Mouse (Mus musculus): ENCODE measurements around the gene Gm49342.

Gm49342 gene

DNA sequence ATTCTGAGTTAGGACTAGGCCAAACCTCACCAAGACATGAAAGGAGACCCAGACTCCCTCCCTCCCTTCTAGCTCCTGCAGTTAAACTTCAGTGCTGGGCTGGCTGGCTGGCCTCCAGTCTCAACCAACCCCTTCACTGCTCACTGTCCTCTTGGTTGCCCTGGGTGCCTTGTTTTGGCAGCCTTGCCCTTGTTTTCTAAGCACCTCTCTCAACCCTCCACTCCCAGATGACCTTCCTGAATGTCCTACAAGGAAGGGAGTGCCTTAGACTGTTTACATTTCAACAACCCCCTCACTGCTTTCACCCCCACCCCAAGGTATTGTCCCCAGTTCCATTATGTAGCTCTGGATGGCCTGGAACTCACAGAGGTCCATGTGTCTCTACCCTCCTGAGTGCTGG, 35.3 kb downstream of the Gm49342 start:
- no peak for DNase-seq (ENCODE audit: low spot score in 2 of 2)

DNA sequence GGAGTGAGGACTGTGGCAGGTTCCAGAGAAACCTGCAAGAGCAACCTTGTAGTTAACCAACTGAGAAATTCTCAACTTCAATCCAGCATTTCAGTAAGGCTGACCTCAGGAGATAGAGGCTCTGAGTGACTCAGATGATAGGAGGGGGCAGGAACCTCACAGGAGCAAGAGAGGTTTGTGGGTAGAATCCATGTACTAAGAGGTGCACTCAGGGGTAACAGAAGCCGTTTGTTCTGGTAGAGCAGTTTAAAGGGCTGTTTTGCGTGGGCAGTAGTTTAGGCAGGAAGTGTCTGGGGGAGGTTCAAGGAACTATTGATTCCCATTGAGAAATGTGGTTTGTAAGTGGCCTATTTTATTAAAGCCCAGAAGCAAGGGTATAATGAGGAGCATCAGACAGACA, 36.9 kb downstream of the Gm49342 start:
- no peak for DNase-seq (ENCODE audit: low spot score in 2 of 2)

DNA sequence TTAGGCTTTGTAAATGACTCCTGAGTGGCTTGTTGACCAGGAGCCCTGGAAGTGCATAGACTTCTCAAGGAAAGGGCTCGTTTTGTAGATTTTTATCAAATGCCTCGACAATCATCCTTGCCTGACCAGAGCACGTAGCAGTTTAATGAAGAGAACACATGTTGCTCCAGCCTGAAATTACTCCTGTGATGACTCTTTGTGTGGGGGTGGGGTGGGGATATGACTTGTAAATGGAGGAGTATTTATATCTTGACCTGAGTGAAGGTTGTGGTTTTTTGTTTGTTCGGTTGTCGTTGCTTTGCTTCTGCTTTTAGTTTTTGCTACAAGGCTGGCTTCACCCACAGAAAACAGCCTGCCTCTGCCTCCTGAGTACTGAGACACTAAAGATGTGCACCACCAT, 37.5 kb downstream of the Gm49342 start:
- no peak for DNase-seq (ENCODE audit: low spot score in 2 of 2)

DNA sequence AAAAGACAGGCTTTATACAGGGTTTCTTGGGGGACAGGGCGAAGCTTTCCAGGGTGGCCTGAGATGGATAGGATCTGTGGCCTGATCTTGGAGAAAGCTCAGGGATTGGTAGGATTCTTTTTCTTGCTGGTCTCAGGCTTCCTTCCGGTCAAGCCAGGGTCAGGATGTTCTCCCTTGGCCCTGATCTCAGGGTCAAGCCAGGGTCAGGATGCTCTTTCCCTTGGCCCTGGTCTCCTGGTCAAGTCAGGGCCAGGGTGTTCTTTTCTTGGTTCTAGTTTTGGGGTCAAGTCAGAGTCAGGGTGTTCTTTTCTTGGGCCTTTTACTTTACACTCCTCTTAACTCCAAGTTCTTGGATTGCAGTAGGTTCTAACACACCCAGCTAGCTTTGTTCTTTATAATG, 43.4 kb downstream of the Gm49342 start:
- no peak for DNase-seq (ENCODE audit: low spot score in 2 of 2)

DNA sequence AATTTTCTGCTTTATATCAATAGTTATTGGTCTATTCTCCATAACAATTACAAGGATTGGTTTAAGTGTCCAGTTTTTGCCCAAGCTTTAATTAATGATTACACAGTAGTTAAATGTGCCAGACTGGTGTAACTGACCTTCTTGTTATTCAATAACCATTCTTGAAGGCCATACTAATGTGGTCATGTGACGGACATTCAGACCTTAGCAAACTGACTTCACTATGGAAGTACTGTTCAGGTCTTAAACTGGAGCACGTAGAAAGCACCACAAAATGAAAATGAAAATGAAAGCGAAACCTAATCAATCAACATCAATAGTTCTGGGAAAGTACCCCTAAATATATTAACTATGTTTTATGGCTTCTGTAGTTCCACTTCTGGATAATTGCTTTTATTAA, 46.7 kb downstream of the Gm49342 start:
- no peak for DNase-seq (ENCODE audit: low spot score in 2 of 2)

DNA sequence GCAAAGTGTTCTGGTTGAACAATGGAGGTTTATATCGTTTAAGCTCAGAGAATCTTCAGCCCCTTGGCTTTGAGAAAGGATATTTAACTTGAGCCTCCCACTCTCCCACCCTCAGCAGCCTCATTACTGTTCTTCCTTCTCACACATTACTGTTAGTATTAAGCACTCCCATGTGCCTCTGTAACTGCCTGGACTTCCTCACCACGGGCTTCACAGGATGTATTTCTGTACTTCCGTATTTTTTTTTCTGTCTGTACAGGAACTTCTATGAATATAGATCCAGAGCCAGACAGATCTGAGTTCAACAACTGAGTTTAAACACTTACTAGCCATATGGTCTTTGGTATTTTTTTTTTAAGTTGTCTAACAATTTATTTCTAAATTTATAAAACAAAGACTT, 52.8 kb downstream of the Gm49342 start:
- no peak for DNase-seq (ENCODE audit: low spot score in 2 of 2)

DNA sequence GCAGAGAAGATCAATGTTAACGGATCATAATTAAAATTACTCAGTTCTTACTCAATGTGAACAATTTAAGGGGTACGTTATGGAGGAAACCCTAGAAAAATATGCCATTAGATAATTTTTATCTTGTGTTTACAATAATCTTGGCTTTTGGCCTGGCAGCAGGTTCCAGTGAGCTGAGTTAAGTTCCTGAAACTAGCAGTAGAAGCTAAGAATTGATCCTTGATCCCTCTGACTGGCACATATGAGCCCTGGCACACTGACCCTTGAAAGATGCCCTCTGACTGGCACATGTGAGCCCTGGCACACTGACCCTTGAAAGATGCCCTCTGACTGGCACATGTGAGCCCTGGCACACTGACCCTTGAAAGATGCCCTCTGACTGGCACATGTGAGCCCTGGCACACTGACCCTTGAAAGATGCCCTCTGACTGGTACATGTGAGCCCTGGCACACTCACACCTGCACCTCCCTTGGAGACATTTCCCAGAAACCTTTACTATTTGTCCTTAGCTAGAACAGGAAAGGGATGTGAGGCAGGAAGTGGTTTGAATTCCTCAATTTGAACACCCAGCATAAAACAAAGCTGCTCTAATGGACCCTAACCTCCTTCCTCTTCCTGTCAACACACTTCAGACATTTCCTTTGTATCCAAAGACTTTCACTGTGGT, 53.8 kb downstream of the Gm49342 start:
- no peak for DNase-seq (ENCODE audit: low spot score in 2 of 2)

DNA sequence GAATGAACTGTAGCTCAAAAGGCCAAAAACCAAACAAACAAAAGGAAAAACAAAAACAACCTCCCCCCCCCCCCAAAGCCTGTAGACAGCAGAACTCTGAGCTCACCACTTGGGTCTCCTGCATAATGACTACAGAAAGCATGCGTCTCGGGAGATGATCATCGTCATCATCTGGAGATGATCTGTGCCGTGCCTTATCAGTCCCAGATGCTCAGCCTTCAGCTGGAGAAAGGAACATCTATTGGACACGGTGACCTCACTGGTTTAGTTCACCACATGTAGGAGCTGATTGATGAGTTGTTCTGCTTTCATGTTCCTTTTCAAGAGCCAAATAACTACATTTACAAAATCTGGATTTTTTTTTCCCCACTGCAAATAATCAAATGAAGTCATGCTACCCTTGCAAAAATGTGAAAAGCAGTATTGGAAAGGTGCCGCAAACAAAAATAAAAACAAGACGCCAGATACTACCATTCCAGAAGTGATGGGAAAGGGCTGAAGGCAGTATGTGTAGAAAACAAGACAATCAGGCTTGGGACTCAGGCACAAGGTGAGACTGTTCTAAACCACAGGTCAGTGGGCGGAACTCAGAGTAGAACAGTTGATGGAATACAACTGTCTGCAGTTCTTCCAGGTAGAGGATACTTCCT, 63.0 kb downstream of the Gm49342 start, which contains the start of gene Rnase10:
Rnase10 (plus strand) TSS at position 600 of the 650 bp plus-strand sequence.
- DNase-seq (ENCODE audit: low spot score in 2 of 2): no peak

DNA sequence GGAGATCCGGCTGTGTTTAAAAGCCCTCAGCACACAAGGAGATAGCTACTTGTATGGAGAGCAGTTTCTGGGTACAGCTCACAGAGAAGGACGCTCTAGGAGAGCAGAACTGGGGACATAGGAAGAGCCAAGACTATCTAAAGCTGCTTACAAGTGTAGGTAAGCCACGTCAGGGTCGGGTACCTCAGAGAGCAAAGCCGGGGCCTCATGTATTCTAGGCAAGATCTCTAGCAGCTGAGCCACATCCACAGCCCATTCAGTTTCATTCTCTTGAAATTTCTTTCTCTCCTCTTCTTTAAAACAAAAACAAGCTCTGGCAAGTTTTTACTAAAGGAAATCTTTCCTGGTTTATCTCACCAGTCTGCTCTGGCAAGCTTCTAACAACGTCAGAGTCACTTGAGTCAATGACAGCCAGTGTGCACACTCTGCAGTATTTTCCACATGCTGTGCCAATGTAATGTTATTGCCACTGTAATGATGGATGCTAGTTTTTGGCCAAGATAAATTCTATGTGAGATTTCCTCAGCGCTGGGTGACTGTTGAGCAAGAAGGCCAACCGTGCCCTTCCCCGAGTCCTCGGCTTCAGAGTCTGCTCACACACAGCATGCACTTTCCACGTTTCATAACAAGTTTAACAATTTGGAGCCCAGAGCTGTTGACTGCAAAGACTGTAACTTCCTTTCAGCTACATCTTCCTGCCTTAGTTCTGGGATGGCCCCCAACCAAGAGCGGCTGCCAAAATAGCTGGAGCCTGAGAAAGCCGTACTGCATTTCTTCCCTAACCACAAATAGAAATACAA, 63.8 kb downstream of the Gm49342 start:
- peak; percentile 48 to 49 for DNase-seq (ENCODE audit: low spot score in 2 of 2)

DNA sequence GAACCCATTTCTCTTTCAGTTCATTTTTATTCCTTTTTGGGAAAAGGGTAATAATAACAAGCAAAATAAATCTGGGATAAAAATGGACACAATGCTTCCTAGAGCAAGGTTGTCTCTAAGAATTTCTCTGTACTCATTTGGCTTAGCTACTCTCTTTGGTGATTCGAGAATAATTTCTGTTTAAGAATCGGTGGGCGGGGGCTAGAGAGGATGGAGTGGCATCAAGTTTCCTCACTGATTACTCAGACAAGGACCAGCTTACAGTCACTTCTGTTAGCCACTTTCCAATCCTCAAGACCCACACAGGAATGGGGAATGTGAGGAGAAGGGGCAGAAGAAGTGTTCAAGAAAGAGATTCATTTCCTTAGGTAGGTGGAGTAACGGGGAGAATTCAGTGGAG, 64.5 kb downstream of the Gm49342 start:
- DNase-seq (ENCODE audit: low spot score in 2 of 2): no peak

DNA sequence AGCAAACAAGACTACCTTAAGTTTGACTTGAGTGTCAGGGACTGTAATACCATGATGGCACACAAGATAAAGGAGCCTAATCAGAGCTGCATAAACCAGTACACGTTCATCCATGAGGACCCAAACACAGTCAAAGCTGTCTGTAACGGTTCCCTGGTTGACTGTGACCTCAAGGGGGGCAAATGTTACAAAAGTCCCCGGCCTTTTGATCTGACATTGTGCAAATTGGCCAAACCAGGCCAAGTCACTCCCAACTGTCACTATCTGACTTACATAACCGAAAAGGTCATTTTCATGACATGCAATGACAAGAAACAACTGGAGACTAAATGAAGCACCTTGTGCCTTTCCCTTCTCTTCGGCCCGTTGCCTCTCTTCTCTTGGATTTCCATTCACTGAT, 65.3 kb downstream of the Gm49342 start:
- DNase-seq (ENCODE audit: low spot score in 2 of 2): no peak
